Mouse (Mus musculus) brain, embryonic 14.5 days (tissue): ENCODE results near the gene Rasgef1b.

ENCODE experiments used
- CTCF ChIP-seq: fragments of 200-500 bp; IDR thresholded peaks from 2 replicates; pipeline ENCODE4 v1.5.1; 2012; ENCODE audit warnings: inconsistent platforms, mild to moderate bottlenecking, moderate library complexity, borderline replicate concordance; ENCODE audit not compliant: insufficient read depth, insufficient read length; ENCODE audit errors: extremely low read depth
- POLR2A ChIP-seq: fragments of 200-500 bp; IDR thresholded peaks from 2 replicates; pipeline ENCODE4 v1.6.1; 2012; ENCODE audit warnings: mild to moderate bottlenecking, inconsistent platforms, borderline replicate concordance; ENCODE audit not compliant: poor library complexity, insufficient read depth, insufficient read length, severe bottlenecking; ENCODE audit errors: extremely low read depth

DNA sequence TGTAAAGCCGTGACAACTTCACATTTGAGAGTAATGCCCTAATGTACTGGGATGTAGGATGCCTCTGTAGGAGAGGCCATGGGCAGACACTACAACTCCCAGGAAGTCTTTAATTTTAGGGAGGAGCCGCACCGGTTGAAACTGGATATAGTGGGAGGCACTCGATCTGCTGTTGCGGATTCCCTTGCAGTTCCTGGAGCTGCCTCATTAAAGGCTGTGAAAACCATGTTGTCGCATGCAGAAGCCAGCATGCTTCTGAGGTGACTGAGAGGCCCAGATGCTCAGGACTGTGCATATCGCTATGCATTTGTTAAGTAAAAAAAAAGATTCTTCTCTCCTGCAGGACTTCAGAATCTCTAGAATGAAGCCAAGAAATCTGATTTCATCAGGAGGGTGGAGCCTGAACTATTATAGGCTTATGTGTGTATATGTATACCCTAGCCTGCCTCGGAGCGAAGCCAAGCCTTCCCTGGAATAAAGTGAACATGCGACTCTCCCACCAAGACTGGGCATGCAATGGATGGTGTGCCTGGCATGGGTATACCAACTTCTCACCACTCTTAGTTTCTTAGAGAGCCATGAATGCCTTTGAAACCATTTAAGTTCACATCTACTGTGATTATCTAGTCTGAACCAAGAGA lies 130.3 kb downstream of the Rasgef1b start:
- TF ChIP-seq CTCF = no peak
- TF ChIP-seq POLR2A = no peak
